Mouse (Mus musculus) layer of hippocampus, adult 2 months (tissue): ENCODE results near the gene Mxd4. TPM values are rescaled to one million over a fixed set of nuclear protein-coding genes. Genes with fewer than 3 reads are reported as not detected.

Experiments
- DNase-seq, 2 experiments: peaks; one replicate each; pipeline ENCODE4 v3.0.0; 2022; ENCODE audit warnings: low spot score in 2 of 2
- H3K27ac ChIP-seq: fragments of 200-600 bp; 2 replicates; pipeline ENCODE4 v1.8.1; 2022
- H3K4me3 ChIP-seq: fragments of 200-600 bp; 2 replicates; pipeline ENCODE4 v1.8.1; 2022; ENCODE audit warnings: mild to moderate bottlenecking
- CTCF ChIP-seq: fragments of 200-600 bp; conservative IDR thresholded peaks from 2 replicates; pipeline ENCODE4 v1.8.1; 2022; ENCODE audit warnings: antibody characterized with exemption, mild to moderate bottlenecking, moderate library complexity
- total RNA-seq, 2 experiments: library from RNA; stranded (reverse); gene quantifications; 2 replicates each; pipeline ENCODE4 v1.2.3; 2021

Mxd4 gene
- total RNA-seq, 2 experiments from 2014 or later: 84.9 to 94.7 TPM

DNA sequence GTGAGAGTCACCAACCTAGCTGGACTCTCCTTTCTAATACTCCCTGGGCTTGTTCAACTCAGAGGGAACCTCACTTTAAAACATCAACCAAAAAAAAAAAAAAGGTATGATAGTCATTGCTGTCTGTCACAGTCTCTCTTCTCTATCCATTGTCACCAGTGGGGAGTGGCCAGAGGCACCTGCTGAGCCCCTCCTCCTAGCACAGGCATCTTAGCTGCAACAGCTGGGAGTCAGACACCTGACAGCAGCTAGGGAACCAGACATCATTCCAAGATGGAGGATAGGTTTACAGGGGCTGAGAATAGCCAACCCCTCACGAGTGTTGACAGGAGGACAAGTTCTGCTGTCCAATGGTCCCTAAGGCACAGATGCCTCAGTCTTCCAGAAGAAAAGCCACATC lies 6.9 kb upstream of the Mxd4 start:
- no peak overlapping the region for H3K4me3 ChIP-seq
- TF ChIP-seq CTCF: no peak
- no peak for DNase-seq
- H3K27ac ChIP-seq: no peak overlapping the region

DNA sequence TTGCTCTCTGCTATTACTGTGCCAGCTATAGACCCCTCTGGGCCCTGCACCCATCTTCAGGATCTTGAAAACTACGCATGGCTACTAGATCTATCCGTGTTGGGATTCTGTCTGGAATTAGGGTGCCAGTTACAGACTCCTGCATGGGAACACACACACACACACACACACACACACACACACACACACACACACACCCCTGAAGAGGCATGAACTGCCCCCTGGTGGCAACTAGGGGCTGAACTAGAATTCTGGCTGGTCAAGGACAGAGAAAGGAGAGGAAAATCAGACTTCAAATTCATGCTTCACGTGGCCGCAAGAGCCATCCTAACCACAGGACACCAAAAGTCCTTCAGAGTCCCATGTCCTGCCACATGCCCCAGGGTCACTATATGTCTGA lies 4.3 kb upstream of the Mxd4 start:
- peak overlapping the region; percentile 61; the same call in 1 of the 2 replicates for H3K27ac ChIP-seq
- TF ChIP-seq CTCF: peak; percentile 48
- DNase-seq: peak in 1 of 2 experiments; percentile 52
- H3K4me3 ChIP-seq: no peak overlapping the region

DNA sequence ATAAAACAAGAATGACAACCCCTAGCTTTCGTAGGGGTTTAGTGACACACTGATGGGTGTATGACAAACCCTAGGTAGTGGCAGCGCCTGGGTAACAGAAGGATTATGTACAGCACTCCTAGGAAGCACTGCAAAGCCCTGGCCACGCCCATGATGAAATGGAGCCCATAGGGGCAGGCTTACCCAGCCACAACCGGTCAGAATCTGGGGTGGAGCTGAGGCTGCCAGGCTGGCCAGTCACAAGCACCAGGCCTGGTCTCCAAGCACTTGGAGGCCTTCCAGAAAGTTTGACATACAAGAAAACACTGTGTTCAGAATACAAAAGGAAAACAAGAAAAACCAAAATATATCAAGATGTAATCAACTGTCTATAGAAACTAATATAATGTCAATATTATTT lies 3.5 kb upstream of the Mxd4 start:
- TF ChIP-seq CTCF: no peak
- no peak overlapping the region for H3K4me3 ChIP-seq
- peak overlapping the region; percentile 64; the same call in 1 of the 2 replicates for H3K27ac ChIP-seq
- no peak for DNase-seq

DNA sequence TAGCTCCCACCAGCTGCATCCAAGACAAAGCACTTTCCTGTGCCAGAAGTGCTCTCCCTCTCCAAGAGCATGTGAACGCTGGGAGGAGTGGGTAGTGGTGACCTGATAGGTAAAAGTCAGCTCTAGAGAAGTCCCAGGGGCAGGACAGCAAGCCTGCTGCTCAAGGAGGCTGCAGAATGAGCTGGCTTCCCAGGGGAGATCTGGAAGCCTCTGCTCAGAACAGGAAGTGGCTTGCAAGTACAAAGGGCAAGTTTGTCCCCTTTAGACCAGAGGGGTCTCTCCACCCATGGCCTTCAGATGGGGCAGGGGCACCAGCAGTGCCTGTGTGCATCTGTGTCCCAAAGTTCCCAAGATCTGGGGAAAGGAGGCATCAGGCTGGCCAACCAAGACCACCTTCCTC lies 2.0 kb upstream of the Mxd4 start:
- no peak overlapping the region for H3K4me3 ChIP-seq
- no peak for DNase-seq
- no peak for TF ChIP-seq CTCF
- H3K27ac ChIP-seq: peak overlapping the region; percentile 96; the same call in 1 of the 2 replicates

DNA sequence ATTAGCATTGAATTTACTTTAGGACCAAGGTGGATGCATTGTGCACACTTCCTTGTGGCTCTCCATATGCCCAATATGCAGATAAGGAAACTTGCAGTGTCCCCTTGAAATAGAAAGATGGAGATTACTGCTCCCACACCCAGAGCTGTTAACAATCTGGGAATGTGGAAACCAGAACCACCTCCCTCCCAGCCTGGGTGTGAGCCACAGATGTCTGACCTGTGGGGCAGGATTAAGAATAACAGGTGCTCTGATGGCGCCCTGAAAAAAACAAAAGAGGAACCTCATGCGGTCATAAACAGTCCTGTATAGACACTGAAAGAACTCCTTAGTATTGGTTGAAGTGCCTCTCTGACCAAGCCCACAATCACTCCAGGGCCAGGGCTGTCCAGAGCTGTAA lies 1.3 kb upstream of the Mxd4 start:
- Histone ChIP-seq H3K27ac (peak overlapping the region; percentile 96), H3K4me3 (peak overlapping the region; percentile 87)
- no peak for DNase-seq
- TF ChIP-seq CTCF: no peak

DNA sequence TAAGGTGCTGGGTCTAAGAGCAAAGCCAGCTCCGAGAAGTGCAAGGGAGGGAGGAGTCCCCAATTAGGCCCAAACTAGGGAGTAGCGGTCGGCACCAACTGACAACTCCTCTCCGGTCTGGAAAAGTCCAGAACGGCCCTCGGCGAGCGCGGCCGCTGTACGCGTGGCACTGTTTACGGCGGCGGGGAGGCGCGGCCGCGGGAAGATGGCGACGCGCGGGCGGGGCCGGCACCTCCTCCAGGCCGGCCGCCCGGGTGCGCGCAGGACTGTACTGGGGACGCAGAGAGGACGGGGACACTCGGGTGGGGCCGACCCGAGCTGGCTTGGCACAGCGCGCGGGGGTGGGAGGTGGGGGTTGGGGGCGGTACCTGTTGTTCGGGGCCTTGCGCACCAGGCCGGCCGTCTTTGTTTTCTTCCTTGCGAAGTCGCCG lies 544 bp downstream of the Mxd4 start:
- Histone ChIP-seq H3K4me3 (peak overlapping the region; percentile 87), H3K27ac (peak overlapping the region; percentile 97)
- no peak for DNase-seq
- TF ChIP-seq CTCF: no peak

DNA sequence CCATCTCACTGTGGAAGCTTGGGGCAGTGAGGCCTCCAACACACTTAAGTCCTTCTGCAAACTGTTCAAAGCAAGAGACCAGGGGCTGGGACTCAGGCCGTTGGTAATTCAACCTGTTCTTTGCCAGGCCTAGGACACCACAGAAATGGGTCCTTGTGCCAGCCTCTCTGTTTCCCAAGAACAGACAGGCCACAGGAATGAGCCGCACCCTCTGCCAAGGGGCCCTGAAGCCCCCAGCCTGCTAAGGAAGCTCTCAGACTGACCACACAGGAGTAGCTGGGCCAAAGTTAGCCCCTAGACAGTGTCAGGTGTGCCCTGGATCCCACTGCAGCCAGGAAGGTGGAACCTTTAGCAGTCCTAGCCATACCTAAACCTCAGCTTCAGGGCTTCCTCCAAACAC lies 1.1 kb downstream of the Mxd4 start:
- DNase-seq: no peak
- Histone ChIP-seq H3K4me3 (peak overlapping the region; percentile 87), H3K27ac (peak overlapping the region; percentile 97)
- TF ChIP-seq CTCF: no peak

DNA sequence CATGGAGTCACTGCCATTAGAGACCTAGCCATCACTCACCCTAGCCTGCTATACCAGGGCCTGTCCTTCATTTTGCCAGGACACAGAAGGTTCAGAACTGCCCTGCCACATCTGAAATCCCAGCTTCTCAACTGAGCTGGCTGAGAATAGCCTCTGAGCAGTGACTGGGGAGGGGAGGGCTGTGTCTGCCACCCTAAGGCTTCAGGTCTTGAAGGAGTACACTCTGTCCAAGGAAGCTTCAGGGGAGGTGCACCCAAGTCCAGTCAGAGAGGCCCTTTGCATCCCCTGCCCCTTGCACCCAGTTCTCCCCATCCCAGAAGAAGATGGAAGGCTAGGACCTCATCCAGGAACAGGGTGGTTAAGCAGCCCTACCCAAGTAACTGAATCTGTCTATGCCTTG lies 1.7 kb downstream of the Mxd4 start:
- Histone ChIP-seq H3K4me3 (peak overlapping the region; percentile 87), H3K27ac (peak overlapping the region; percentile 97)
- no peak for DNase-seq
- no peak for TF ChIP-seq CTCF

DNA sequence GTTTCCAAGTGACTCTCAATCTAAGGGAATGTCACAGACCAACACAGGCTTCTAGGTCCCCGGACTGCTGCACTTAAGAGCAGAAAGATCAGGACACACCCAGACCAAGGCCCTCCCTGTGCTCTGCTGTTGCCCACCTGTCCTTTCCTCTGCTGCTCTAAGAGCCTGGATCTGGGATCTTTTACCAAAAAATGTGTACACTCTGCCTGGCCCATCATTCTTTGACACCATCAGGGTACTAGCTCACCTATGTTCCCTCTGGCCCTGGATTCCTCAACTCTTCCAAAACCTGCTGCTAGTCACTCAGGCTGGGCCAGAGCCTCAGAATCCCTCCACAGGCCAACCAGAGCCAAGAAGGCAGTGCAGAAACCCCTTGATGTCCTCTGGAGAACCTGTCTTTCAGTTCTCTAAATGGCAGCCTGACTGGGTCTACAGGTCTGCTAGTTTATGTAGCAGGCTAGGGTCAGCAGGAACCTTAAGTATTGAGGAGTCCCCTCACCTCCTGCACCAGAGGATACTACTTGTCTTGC lies 2.4 kb downstream of the Mxd4 start:
- peak overlapping the region; percentile 97; the same call in 1 of the 2 replicates for H3K27ac ChIP-seq
- peak overlapping the region; percentile 87; the same call in 1 of the 2 replicates for H3K4me3 ChIP-seq
- no peak for TF ChIP-seq CTCF
- DNase-seq: no peak

DNA sequence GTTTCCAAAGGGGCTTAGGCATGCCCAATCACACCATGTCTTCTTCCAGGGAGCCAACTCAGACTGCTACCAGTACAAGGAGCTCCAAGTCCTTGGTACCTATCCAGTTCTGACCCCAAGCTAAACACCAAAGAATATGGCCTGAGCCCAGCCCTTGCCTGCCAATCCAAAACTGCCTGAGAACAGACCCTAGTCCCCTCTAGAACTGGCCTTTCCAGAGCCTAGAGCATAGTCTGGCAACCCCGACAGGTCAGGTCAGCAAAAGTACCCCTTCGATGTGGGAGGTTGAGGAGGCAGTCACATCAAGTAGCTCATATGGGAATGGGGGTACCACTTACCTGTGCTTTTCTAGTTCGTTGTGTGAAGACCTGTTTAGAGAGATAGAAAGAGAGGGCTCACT lies 3.5 kb downstream of the Mxd4 start:
- TF ChIP-seq CTCF: no peak
- Histone ChIP-seq H3K27ac (peak overlapping the region; percentile 97), H3K4me3 (no peak overlapping the region; the same call in 1 of the 2 replicates)
- peak in 1 of 2 experiments; percentile 8 for DNase-seq

DNA sequence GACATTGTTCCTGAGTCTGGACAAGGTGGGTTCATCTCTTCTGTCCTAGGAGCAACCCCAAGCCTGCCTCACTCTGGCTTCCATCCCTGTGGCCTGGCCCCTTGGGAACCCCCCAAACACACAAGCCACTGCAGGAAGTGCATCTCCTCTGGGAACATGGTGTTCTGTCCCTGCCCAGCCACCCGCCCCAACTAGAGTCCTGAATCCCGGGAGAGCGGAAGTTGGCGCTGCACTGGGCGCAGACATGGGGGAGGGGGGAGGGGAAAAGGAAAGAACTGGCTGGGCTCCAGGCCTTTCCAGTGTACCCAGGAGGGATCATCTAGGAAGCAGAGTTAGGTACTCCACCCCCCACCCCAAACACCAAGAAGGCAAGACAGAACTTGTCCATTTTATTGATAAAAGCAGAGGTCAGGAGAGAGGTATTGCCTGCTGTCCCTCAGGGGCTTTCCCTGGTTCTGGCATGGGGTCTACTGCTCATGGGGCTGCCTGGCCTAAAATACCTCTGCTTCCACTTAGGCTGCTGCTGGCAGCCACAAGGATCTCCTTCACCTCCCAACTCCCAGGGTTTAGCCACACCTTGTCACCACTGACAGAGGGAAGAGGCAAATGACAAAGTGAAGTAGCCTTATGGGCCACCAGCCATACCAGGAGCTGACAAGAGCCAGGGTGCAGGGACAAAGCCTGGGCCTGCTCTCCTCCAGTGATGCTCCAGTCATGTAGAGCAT lies 4.2 kb downstream of the Mxd4 start:
- peak overlapping the region; percentile 9; the same call in 1 of the 2 replicates for H3K4me3 ChIP-seq
- peak in 1 of 2 experiments; percentile 11 for DNase-seq
- no peak for TF ChIP-seq CTCF
- peak overlapping the region; percentile 97 for H3K27ac ChIP-seq

DNA sequence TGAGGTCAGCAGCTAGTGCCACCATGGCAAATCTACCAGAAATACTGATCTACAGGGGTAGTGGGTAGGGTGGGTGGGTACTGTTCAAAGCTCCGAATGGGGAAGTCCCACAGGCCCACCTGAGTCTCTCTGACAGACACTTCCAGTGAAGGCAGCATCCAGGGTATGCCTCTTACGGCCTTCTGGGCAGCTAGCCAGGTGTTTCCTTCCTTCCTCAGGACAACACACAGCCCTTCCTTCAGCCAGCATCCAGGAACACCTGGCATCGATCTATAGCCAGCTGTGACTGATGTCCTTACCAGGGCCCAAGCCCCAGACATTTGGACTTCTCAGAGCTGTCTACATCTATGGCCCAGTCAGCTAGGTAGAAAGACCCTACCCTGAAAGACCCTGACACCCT lies 5.0 kb downstream of the Mxd4 start:
- H3K27ac ChIP-seq: peak overlapping the region; percentile 97
- no peak overlapping the region; the same call in 1 of the 2 replicates for H3K4me3 ChIP-seq
- TF ChIP-seq CTCF: no peak
- peak in 1 of 2 experiments; percentile 1 for DNase-seq

DNA sequence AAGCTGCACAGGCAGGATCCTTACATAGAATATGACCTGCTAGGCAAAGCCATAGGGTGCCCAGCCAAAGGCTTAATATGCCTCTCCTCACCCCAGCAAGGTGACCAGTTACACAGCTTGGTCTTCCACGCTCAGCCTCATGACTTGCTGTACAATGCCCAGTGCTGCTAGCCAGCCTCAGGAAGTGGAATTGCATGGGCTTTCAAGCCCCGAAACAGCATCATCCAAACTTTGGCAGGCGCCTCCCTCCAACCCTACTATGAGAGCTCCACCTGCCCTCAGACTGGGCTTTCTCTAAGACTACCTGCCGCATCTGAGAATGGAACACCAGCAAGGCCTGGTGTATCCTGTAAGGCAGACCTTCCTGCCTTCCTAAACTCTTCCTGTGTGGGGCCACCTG lies 9.7 kb downstream of the Mxd4 start:
- H3K27ac ChIP-seq: no peak overlapping the region
- no peak overlapping the region for H3K4me3 ChIP-seq
- no peak for TF ChIP-seq CTCF
- peak in 1 of 2 experiments; percentile 6 for DNase-seq

DNA sequence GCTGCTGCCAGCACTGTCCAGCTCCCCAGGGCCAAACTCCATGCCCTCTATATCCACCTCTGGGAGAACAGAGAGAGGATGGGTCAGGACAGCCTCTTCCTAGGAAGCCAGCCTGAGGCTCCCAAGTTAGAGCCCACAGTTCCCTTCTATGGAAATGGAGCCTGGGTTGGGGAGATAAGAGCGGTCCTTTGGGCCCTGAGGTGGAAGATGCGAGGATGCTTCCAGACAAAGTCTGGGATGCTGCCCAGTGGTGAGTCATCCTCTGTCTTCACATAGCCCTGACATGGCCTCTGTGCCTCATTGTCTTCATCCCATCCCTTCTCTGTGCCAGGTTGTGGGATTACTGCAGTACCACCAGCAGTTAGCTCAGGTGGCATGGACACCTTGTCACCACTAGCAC lies 10.4 kb downstream of the Mxd4 start:
- H3K4me3 ChIP-seq: no peak overlapping the region
- DNase-seq: peak in 1 of 2 experiments; percentile 13
- peak overlapping the region; percentile 39; the same call in 1 of the 2 replicates for H3K27ac ChIP-seq
- TF ChIP-seq CTCF: no peak
